Mouse (Mus musculus) ovary, adult 10 weeks (tissue): ENCODE data around the gene Anapc7. TPM values are rescaled to one million over a fixed set of nuclear protein-coding genes. Genes with fewer than 3 reads are reported as not detected.

Experiments
- polyA plus RNA-seq: library from polyadenylated mRNA; stranded (reverse); fragments of 350-450 nt; fragmentation: Illumina TruSeq; extraction: RNeasy Lipid Tissue Mini Kit (QIAGEN cat#74804); gene quantifications from one replicate; pipeline ENCODE4 v1.2.3, GENCODE M21; 2014

Anapc7 gene
- 14.4 TPM for polyA plus RNA-seq

DNA sequence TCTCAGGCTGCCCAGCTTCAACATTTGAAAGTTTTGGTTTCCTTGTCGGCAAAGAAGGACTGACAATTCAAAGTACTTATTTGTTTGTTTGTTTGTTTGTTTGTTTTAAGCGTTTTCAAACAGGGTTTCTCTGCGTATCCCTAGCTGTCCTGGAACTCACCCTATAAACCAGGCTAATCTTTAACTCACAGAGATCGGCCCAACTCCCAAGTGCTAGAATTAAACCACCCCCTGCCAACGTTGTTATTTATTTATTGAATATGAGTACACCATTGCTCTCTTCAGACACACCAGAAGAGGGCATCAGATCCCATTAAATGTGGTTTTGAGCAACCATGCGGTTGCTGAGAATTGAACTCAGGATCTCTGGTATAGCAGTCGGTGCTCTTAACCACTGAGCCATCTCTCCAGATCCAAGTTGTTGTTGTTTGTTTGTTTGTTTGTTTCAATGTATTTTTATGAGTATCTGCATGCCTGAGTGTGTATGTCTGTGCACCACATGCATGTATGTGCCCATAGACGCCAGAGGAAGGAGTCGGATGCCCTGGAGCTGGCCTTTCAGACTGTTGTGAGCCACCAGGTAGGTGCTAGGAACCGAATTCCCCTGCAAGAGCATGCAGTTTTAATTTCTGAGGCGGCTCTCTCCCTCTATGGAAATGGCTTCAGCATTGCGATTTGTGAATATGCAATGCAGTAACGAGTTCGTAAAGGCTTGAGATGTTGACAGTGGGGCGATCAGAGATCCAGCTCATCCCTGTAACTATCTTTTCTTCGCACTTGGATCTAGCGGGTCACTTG is at the start of gene Anapc7:
Gene Anapc7, plus strand, starts transcription at position 423 of the 798 bp plus-strand sequence.

DNA sequence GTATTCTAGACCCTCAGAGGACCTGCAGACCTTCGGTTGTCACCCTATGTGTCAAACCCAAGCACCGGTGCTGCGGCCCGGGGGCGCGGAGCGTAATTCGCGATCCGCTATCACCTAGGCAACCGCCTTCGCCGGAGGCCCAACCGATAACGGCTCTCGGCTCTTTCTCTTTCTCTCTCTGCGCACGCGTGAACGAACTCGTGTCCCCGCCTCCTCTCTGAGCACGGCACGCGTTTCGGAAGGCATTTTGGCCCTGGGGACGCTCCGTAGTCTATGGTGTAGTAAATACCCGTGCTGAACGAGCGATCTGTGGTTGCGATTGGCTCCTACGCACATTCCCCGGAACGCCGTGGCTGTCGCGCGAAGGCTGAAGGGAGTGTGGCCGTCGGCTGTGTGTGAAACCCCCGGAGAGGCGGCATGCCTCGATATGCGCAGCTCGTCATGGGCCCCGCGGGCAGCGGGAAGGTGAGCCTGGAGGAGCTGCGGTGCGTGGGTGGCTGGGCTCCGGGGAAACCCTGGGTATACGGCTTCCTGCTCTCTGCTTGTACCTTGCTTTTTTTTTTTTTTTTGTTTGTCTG is 49.2 kb upstream of the Anapc7 start, which contains the start of gene Fam216a:
Gene Fam216a, minus strand, starts transcription at position 173 of the 578 bp plus-strand sequence.

DNA sequence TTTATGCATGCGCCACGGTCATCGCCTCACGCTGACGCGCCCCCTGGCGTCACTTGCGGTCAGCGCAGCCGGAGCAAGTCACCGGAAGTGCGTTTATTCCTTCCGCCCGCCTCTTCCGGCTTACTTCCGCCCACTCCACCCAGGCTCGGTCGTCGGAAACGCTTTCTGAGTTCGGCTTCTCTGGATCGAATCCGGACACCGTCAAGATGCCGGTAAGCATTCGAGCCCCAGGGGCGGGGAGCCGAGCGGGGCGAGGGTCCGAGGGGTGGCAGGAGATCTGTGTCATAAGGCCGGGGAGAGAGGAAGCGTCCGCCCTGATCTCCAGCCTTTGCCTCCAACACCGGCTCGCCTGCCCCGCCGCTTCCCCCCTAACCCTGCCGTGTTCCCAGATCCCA is 29.7 kb upstream of the Anapc7 start, which contains the start of gene Arpc3:
Gene Arpc3, plus strand, starts transcription at position 93 of the 395 bp plus-strand sequence.

Other genes starting within 250 kb of the Anapc7 start
- gene Hvcn1, start 214.9 kb upstream of the Anapc7 start, polyA plus RNA-seq, result 1.1 TPM
- 2.5 TPM for gene Tctn1, start 157.2 kb upstream of the Anapc7 start, polyA plus RNA-seq
- gene Pptc7, start 137.3 kb upstream of the Anapc7 start, polyA plus RNA-seq, result 35.9 TPM
- 2.8 TPM for gene Rad9b, start 67.5 kb upstream of the Anapc7 start, polyA plus RNA-seq
- gene Vps29, start 67.3 kb upstream of the Anapc7 start, polyA plus RNA-seq, result 140 TPM
- gene Gpn3, start 49.8 kb upstream of the Anapc7 start, polyA plus RNA-seq, result 20.9 TPM
- gene Fam216a, start 49.3 kb upstream of the Anapc7 start, polyA plus RNA-seq, result 20.3 TPM
- gene Arpc3, start 29.8 kb upstream of the Anapc7 start, polyA plus RNA-seq, result 140 TPM
- 300 TPM for gene Atp2a2, start 80.5 kb downstream of the Anapc7 start, polyA plus RNA-seq
- 72.1 TPM for gene Ift81, start 192.8 kb downstream of the Anapc7 start, polyA plus RNA-seq
- gene P2rx7, start 222.2 kb downstream of the Anapc7 start, polyA plus RNA-seq, result 6.9 TPM